Comparison of ENCODE assay signal across 22 mouse cellular contexts in genomic region chr1:118012736-118013135, GRCm38 (mm10). TPM values are rescaled to one million over a fixed set of nuclear protein-coding genes. Genes with fewer than 3 reads are reported as not detected.
DNase-seq lines count a peak whose midpoint lies in the region; ATAC-seq and TF ChIP-seq lines count a peak whose summit lies in the region.
"Not testable (repeated sequence)": the region's sequence is repeated elsewhere in the genome, so short reads cannot be mapped to it uniquely, and the experiment has no call there.
"Had no signal": no experiment of that assay in that cellular context is flagged by ENCODE, and none has a peak within 500 bp of the region (broad histone marks: within the 10 kb centered on the region; RNA-seq: fewer than 3 reads in every experiment).

No protein-coding gene starts in this region.

- not testable (repeated sequence) for H3K9me3 ChIP-seq in ES-E14 (ENCODE audit: control insufficient read depth, insufficient read depth, low read depth, low read length); liver, postnatal 0 days (ENCODE audit: low read length)

- TF ChIP-seq POLR2A in heart, adult 2 months (IDR thresholded peaks at IDR 0.05; ENCODE audit: insufficient read depth, low read depth, low read length): not testable (repeated sequence)

- ATAC-seq in liver, postnatal 0 days: not testable (repeated sequence)

- peak; percentile 40 for TF ChIP-seq CTCF in heart, adult 2 months (IDR thresholded peaks at IDR 0.05)
- peak; percentile 44 for TF ChIP-seq CTCF in liver, postnatal 0 days (IDR thresholded peaks at IDR 0.05; ENCODE audit: low read depth)

- not testable (repeated sequence) for H3K36me3 ChIP-seq in ES-E14 (ENCODE audit: control insufficient read depth, insufficient read depth, low read length, poor library complexity, severe bottlenecking); heart, adult 2 months (ENCODE audit: control insufficient read depth, insufficient read depth, low read length); liver, postnatal 0 days (replicated peaks; ENCODE audit: insufficient read depth, low read length)

- not testable (repeated sequence) for H3K27ac ChIP-seq in ES-E14 (ENCODE audit: insufficient read depth, low read depth, low read length, poor library complexity, severe bottlenecking); heart, adult 2 months; liver, postnatal 0 days (ENCODE audit: low read depth)

- not testable (repeated sequence) for H3K4me2 ChIP-seq in liver, postnatal 0 days (ENCODE audit: low read depth, low read length)

- intact Hi-C loops in heart, adult 2 months (cut with DNase I): not testable (repeated sequence)

- not testable (repeated sequence) for H3K27me3 ChIP-seq in heart, adult 2 months (ENCODE audit: control insufficient read depth, insufficient read depth, low read length); liver, postnatal 0 days (ENCODE audit: insufficient read depth, low read length)

- not testable (repeated sequence) for H3K4me3 ChIP-seq in ES-E14 (ENCODE audit: insufficient read depth in 1 of 2, low read depth in 1 of 2, low read length in 2 of 2, poor library complexity in 1 of 2, severe bottlenecking in 1 of 2); heart, adult 2 months; liver, postnatal 0 days (ENCODE audit: low read depth, low read length)

- not testable (repeated sequence) for H3K4me1 ChIP-seq in ES-E14 (ENCODE audit: control insufficient read depth in 2 of 2, insufficient read depth in 2 of 2, low read length in 2 of 2, poor library complexity in 1 of 2); heart, adult 2 months (ENCODE audit: control insufficient read depth, insufficient read depth, low read length); liver, postnatal 0 days (ENCODE audit: insufficient read depth)

- not testable (repeated sequence) for TF ChIP-seq EP300 in heart, adult 2 months (IDR thresholded peaks at IDR 0.05; ENCODE audit: insufficient read depth, low read depth, low read length); liver, postnatal 0 days (IDR thresholded peaks at IDR 0.05; ENCODE audit: low read depth)

- H3K9ac ChIP-seq in ES-E14 (ENCODE audit: insufficient read depth, low read depth, low read length, poor library complexity, severe bottlenecking); heart, adult 2 months (ENCODE audit: low read depth, low read length); liver, postnatal 0 days (replicated peaks): not testable (repeated sequence)

- WGBS in heart, adult 2 months: 22% methylated on average over 8 of the region's 8 CpGs
- WGBS in liver, postnatal 0 days (ENCODE audit: insufficient replicate concordance): 14% methylated on average over 8 of the region's 8 CpGs

- DNase-seq in ES-E14 (ENCODE audit: low read depth, low spot score): peak; percentile 6
- peak; percentile 4 to 54 for DNase-seq in adrenal gland, adult (ENCODE audit: inconsistent age in 2 of 2, low spot score in 1 of 2)
- DNase-seq in cerebellum, adult 8-10 months: peak; percentile 0
- DNase-seq in heart, adult 2 months; liver, postnatal 0 days: not testable (repeated sequence)
- DNase-seq in kidney, postnatal 4 days: peak; percentile 5 to 18
- peak; percentile 0 for DNase-seq in retina, postnatal 7 days (ENCODE audit: low read depth, low spot score)

- in situ Hi-C loops in ES-E14 (cut with MboI; ENCODE audit: low sequenced_read_pairs in 2 of 2, unreplicated experiment in 2 of 2): not testable (repeated sequence)

- H3K79me2 ChIP-seq in heart, adult 2 months (replicated peaks; ENCODE audit: control insufficient read depth, insufficient read depth, low read length): not testable (repeated sequence)

RNA-seq across cellular contexts. Expression of gene Gm7145, which starts 47.0 kb away (rescaled TPM):
- total RNA-seq in ES-E14 (2012; rRNA removed): not detected in 2 replicates
- total RNA-seq in heart, adult 2 months (2021): not detected
- not detected in 2 replicates for polyA plus RNA-seq in heart, adult 2 months (2012; rRNA removed)
- polyA plus RNA-seq in liver, postnatal 0 days (2015; fragmentation: Nextera tagmentation; extraction: Ambion mirVana): not detected in 2 replicates
- total RNA-seq: adrenal gland, adult 18-20 months; gastrocnemius, adult 8-10 months; granulocyte monocyte progenitor cell, adult 5-6 weeks; heart, postnatal 25 days; layer of hippocampus, adult 8-10 months; left cerebral cortex, postnatal 4 days; megakaryocyte-erythroid progenitor cell, adult 5-6 weeks had no signal
- polyA plus RNA-seq: CD4-positive, CD25-positive, alpha-beta regulatory T cell, adult 4 months; embryonic facial prominence, embryonic 10.5 days; forebrain, embryonic 11.5 days; heart, embryonic 13.5 days; hindbrain, embryonic 13.5 days; intestine, embryonic 14.5 days; kidney, embryonic 16.5 days; lung, adult 2 months had no signal
